Mouse (Mus musculus) brain, embryonic 14.5 days (tissue): Measurements from ENCODE around the gene Ntrk3. TPM values are rescaled to one million over a fixed set of nuclear protein-coding genes. Genes with fewer than 3 reads are reported as not detected.

Experiments
- DNase-seq: peaks from one replicate; pipeline ENCODE4 v3.0.0-alpha.2; 2011; ENCODE audit warnings: low read depth
- CTCF ChIP-seq: fragments of 200-500 bp; IDR thresholded peaks from 2 replicates; pipeline ENCODE4 v1.5.1; 2012; ENCODE audit warnings: inconsistent platforms, mild to moderate bottlenecking, moderate library complexity, borderline replicate concordance; ENCODE audit not compliant: insufficient read depth, insufficient read length; ENCODE audit errors: extremely low read depth
- POLR2A ChIP-seq: fragments of 200-500 bp; IDR thresholded peaks from 2 replicates; pipeline ENCODE4 v1.6.1; 2012; ENCODE audit warnings: mild to moderate bottlenecking, inconsistent platforms, borderline replicate concordance; ENCODE audit not compliant: poor library complexity, insufficient read depth, insufficient read length, severe bottlenecking; ENCODE audit errors: extremely low read depth
- polyA plus RNA-seq: library from polyadenylated mRNA; depleted of rRNA; stranded (reverse); fragments of >200 nt; gene quantifications from 2 replicates; pipeline ENCODE4 v1.2.3, GENCODE M21; 2012; rRNA removed

The Ntrk3 gene
- polyA plus RNA-seq, 1 experiment, result 49.7 TPM

DNA sequence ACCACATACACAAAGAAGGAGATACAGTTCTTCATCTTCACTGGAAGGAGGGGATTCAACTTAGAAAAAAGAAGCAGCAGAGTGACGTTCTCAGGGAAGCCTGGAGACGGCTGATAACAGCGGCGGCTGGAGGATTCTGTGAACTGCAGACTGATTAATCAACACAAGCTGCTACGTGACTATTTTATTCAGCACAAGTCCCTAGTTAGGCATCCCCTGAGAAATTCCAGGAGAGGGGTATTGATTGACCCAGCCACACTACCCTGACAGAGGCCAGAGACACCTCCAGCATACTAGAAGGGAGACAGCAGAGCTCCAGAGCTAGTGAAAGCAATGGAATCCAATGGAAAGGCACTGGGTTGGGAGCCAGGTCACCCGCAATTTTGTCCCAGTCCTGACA is 516.1 kb downstream of the Ntrk3 start:
- TF ChIP-seq CTCF (no peak), POLR2A (no peak)
- peak; percentile 53 for DNase-seq

DNA sequence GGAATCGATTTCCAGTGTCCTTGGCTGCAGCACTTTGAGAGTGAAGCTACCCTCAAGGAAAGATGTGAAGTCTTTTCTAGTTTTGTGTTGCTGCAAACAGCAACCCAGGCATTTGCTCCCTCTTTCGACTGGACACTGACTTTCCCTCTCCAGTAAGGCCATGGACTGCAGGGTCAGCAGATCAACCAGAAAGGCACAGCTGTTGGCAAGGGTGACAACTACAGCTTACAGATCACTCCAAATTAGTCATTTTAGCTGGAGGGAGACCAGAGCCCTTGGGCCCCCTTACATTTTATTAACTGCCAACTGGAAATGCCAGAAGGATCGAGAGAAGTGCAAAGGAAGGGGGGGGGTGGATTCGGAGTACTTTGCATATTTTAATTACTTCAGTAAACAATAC is 516.9 kb downstream of the Ntrk3 start:
- TF ChIP-seq CTCF (no peak), POLR2A (no peak)
- peak; percentile 47 for DNase-seq

- TF ChIP-seq POLR2A, result no peak
- TF ChIP-seq CTCF, result no peak
- DNase-seq, result peak; percentile 95
Observed at GRCm38 (mm10) chr7:78190931-78191653, 546.7 kb downstream of the Ntrk3 start.

GRCm38 (mm10) chr7:78185578-78185977 is 552.2 kb downstream of the Ntrk3 start:
- no peak for TF ChIP-seq CTCF
- no peak for TF ChIP-seq POLR2A
- DNase-seq, result peak; percentile 18

GRCm38 (mm10) chr7:78183396-78183795 is 554.4 kb downstream of the Ntrk3 start:
- TF ChIP-seq POLR2A, result no peak
- TF ChIP-seq CTCF, result no peak
- DNase-seq, result peak; percentile 82

GRCm38 (mm10) chr7:78179996-78180665 is 557.7 kb downstream of the Ntrk3 start:
- TF ChIP-seq CTCF, result no peak
- no peak for TF ChIP-seq POLR2A
- peak; percentile 87 for DNase-seq

GRCm38 (mm10) chr7:78172267-78172955 is 565.4 kb downstream of the Ntrk3 start:
- DNase-seq, result peak; percentile 35
- TF ChIP-seq POLR2A (no peak), CTCF (no peak)

DNA sequence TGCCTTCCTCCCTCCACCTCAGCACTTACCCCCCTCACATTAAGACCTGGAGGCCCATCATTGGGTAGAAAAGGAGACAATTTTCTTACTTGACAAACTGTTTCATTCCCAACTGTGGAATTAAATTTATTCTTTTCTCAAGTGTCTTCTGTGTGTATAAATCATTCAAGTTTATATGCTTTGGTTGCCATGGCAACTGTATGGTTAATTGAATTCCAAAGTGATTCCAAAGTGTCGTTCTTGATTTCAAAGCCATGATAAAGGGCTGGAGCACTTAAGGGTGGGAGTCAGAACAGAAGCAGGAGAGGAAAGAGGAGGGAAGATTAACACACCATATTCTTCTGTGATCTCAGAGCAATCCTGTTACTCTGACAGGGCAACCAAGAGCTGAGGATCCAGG is 572.3 kb downstream of the Ntrk3 start:
- peak; percentile 69 for DNase-seq
- TF ChIP-seq POLR2A (no peak), CTCF (no peak)

- no peak for TF ChIP-seq POLR2A
- no peak for TF ChIP-seq CTCF
- no peak for DNase-seq
Observed at GRCm38 (mm10) chr7:78157946-78158345, 579.9 kb downstream of the Ntrk3 start.

GRCm38 (mm10) chr7:78145251-78145650 is 592.6 kb downstream of the Ntrk3 start:
- TF ChIP-seq POLR2A, result no peak
- peak; percentile 48 for DNase-seq

DNA sequence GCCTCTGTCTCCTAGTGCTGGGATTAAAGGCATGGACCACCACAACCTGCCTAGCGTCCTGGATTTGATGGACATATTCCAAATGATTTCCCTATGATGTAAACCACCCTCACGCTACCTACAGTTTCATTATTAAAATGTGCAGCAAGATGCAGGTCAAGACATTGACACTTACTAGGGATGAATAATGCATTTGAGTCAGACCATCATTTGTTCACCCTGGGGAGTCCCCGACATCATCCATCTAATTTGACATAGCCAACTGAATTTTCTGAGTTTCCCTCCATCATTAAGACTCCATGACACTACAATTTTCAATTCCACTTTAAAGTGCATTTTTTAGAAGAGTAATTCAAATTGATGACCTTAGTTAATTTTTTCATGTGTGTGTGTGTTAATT is 593.0 kb downstream of the Ntrk3 start:
- DNase-seq, result peak; percentile 18
- TF ChIP-seq POLR2A (no peak), CTCF (no peak)

- TF ChIP-seq CTCF, result no peak
- DNase-seq, result no peak
Observed at GRCm38 (mm10) chr7:78129966-78130365, 607.8 kb downstream of the Ntrk3 start.

Other genes starting within 250 kb of the Ntrk3 start
- 75.8 and 97.2 TPM in 2 replicates for gene Mrps11, start 45.1 kb upstream of the Ntrk3 start, polyA plus RNA-seq
- gene Mrpl46, start 45.5 kb upstream of the Ntrk3 start, polyA plus RNA-seq, result 24.8 and 27.6 TPM in 2 replicates
- 16.1 and 22.9 TPM in 2 replicates for gene Det1, start 109.3 kb upstream of the Ntrk3 start, polyA plus RNA-seq
- gene Aen, start 157.8 kb upstream of the Ntrk3 start, polyA plus RNA-seq, result 34.3 and 34.7 TPM in 2 replicates
- gene Isg20, start 175.4 kb upstream of the Ntrk3 start, polyA plus RNA-seq, result 1.4 and 1.8 TPM in 2 replicates